Mouse (Mus musculus): ENCODE measurements at regions not wholly inside any gene's neighbourhood (a gene's known extent, or its start where the extent isn't known, plus 50 kb on each side); places are given as distances from the start of the nearest gene placed in this dataset.

DNA sequence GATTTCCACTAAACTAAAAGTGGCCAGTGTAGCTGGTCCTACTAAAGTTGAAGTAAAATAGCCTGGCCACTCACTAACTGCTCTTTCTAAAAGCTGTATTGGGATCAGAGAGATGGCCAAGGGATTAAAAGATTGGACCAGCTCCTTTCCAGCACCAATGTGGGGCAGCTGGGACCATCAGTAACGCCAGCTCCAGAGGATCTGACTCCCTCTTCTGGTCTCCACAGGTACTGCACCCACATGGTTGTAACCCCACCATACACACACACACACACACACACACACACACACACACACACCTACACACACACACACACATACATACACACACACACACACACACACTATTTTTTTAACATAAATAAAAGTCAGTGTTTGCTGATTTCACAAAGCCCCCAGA lies 122.1 kb upstream of the Topaz1 start:
- Histone ChIP-seq H3K4me1 (ENCODE audit: control insufficient read depth, insufficient read depth, low read length) (no peaks in the 10 kb centered on the region), H3K9me3 (replicated peaks; ENCODE audit: control insufficient read depth, low read length) (no peaks in the 10 kb centered on the region), H3K36me3 (ENCODE audit: control insufficient read depth, insufficient read depth) (no peaks in the 10 kb centered on the region), H3K27ac (ENCODE audit: low read length) (no peak overlapping the region), H3K9ac (ENCODE audit: low read length) (no peak overlapping the region), H3K4me2 (ENCODE audit: low read depth, low read length) (no peak overlapping the region), H3K27me3 (ENCODE audit: control insufficient read depth, insufficient read depth, low read length) (peaks cover 10% of the 10 kb centered on the region), H3K4me3 (ENCODE audit: low read length) (no peak overlapping the region)
- WGBS: 88% methylated on average over 1 of the region's 1 CpGs
- no peak for ATAC-seq (replicated peaks; ENCODE audit: extremely low read depth, insufficient read depth, low FRiP score)

DNA sequence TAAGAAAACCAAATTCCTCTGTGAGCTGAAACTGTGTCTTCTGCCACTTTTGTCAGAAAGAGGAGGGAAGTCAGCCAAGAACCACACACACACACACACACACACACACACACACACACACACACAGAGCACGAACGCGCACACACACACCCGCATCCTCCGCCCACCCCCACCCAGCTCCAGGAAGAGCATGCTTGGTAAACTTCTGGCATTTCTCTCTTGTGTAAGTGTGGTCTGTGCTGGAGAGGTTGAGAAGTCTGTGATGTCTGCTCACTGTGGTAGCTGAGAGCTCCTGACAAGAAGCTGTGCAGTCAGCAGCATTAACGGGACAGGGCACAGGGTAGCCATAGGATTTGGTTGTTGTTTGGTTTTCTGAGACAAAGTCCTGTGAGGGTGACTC lies 120.8 kb upstream of the Topaz1 start:
- no peaks in the 10 kb centered on the region for H3K9me3 ChIP-seq (replicated peaks; ENCODE audit: control insufficient read depth, low read length)
- H3K4me2 ChIP-seq (ENCODE audit: low read depth, low read length): no peak overlapping the region
- no peak overlapping the region for H3K9ac ChIP-seq (ENCODE audit: low read length)
- no peak overlapping the region for H3K4me3 ChIP-seq (ENCODE audit: low read length)
- no peak overlapping the region for H3K27ac ChIP-seq (ENCODE audit: low read length)
- H3K4me1 ChIP-seq (ENCODE audit: control insufficient read depth, insufficient read depth, low read length): no peaks in the 10 kb centered on the region
- no peak for ATAC-seq (replicated peaks; ENCODE audit: extremely low read depth, insufficient read depth, low FRiP score)
- H3K36me3 ChIP-seq (ENCODE audit: control insufficient read depth, insufficient read depth): no peaks in the 10 kb centered on the region
- peaks cover 11% of the 10 kb centered on the region for H3K27me3 ChIP-seq (ENCODE audit: control insufficient read depth, insufficient read depth, low read length)
- 64% methylated on average over 6 of the region's 6 CpGs for WGBS

DNA sequence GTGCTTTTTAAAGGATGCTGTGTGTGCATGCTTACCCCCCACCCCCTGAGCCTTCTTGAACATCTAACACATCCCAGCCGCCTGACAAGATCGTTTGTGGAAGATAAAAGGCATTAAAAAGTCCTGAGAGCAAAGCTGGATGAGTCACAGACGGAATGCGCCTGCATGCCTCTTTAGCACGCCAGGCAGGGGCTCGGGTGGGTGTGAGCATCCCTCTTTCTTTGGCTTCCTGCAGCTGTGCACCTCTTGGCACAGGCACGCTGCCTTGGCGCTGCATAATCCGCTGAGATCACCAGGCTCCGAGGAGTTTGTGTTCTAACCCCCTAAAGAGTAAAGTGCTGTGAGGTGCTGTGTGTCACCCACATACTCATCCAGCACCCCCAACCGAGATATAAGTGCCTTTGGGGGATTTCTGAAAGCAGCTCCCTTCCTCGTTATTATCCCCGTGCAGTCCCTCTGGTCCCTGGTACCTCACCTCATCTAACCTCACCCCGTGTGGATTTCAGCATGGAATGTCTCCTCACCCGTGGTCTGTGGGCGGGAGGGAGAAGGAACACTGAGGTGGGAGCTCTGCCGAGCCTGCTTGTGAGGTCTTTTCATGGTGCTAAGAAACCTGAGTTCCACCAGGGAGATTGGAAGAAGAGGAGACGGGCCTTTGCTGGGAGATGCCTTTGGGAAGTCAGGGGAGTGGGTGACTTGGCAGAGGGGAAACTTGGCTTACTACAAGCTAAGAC lies 117.8 kb upstream of the Topaz1 start:
- Histone ChIP-seq H3K27ac (ENCODE audit: low read length) (no peak overlapping the region), H3K4me1 (ENCODE audit: control insufficient read depth, insufficient read depth, low read length) (no peaks in the 10 kb centered on the region), H3K4me3 (ENCODE audit: low read length) (no peak overlapping the region), H3K9ac (ENCODE audit: low read length) (no peak overlapping the region), H3K27me3 (ENCODE audit: control insufficient read depth, insufficient read depth, low read length) (peaks cover 13% of the 10 kb centered on the region), H3K36me3 (ENCODE audit: control insufficient read depth, insufficient read depth) (no peaks in the 10 kb centered on the region), H3K9me3 (replicated peaks; ENCODE audit: control insufficient read depth, low read length) (no peaks in the 10 kb centered on the region), H3K4me2 (ENCODE audit: low read depth, low read length) (no peak overlapping the region)
- WGBS: 14% methylated on average over 18 of the region's 18 CpGs
- no peak for ATAC-seq (replicated peaks; ENCODE audit: extremely low read depth, insufficient read depth, low FRiP score)

DNA sequence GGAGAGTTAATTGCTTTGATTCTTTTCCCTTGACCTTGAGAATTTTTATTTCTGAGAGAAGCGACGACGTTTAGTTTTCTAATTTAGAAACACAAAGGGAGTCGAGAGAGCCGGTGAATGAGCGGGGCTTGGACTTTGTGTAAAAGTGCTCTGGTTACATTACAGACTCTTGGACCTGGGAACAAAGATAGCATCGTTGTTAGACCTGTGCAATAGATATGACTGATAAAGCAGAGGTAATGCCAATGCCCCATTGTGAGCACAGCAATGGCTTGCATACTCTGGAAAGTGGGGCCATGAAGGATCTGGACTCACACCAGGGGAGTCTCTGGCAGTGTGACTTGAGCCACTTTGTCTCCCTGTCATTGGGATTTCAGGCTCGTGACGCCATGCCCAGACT lies 115.4 kb upstream of the Topaz1 start:
- H3K4me1 ChIP-seq (ENCODE audit: control insufficient read depth, insufficient read depth, low read length): no peaks in the 10 kb centered on the region
- H3K27ac ChIP-seq (ENCODE audit: low read length): no peak overlapping the region
- no peaks in the 10 kb centered on the region for H3K36me3 ChIP-seq (ENCODE audit: control insufficient read depth, insufficient read depth)
- no peak overlapping the region for H3K9ac ChIP-seq (ENCODE audit: low read length)
- H3K4me2 ChIP-seq (ENCODE audit: low read depth, low read length): no peak overlapping the region
- no peak for ATAC-seq (replicated peaks; ENCODE audit: extremely low read depth, insufficient read depth, low FRiP score)
- 75% methylated on average over 9 of the region's 9 CpGs for WGBS
- H3K27me3 ChIP-seq (ENCODE audit: control insufficient read depth, insufficient read depth, low read length): peaks cover 13% of the 10 kb centered on the region
- no peaks in the 10 kb centered on the region for H3K9me3 ChIP-seq (replicated peaks; ENCODE audit: control insufficient read depth, low read length)
- H3K4me3 ChIP-seq (ENCODE audit: low read length): no peak overlapping the region

DNA sequence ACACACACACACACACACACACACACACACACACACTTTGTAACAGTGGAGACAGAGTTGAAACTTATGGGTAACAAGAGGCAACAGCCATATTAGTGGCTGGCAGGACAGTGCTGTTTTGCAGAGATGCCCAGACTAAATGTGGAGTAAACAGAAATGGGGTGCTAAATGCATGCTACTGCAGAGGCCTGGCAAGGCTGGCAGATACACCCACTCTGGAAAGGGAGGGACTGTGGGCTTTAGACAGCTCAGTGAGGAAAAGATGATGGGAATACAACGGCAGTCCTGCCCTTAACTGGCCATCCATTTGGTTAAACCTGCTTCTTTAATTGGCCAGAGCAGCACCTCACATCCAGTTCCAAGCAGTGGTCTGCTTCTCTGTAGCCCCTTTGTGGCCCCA lies 113.7 kb upstream of the Topaz1 start:
- no peak overlapping the region for H3K4me2 ChIP-seq (ENCODE audit: low read depth, low read length)
- H3K4me1 ChIP-seq (ENCODE audit: control insufficient read depth, insufficient read depth, low read length): no peaks in the 10 kb centered on the region
- H3K9ac ChIP-seq (ENCODE audit: low read length): no peak overlapping the region
- H3K27me3 ChIP-seq (ENCODE audit: control insufficient read depth, insufficient read depth, low read length): peaks cover 16% of the 10 kb centered on the region
- no peaks in the 10 kb centered on the region for H3K9me3 ChIP-seq (replicated peaks; ENCODE audit: control insufficient read depth, low read length)
- ATAC-seq (replicated peaks; ENCODE audit: extremely low read depth, insufficient read depth, low FRiP score): no peak
- H3K36me3 ChIP-seq (ENCODE audit: control insufficient read depth, insufficient read depth): no peaks in the 10 kb centered on the region
- 75% methylated on average over 1 of the region's 1 CpGs for WGBS
- H3K4me3 ChIP-seq (ENCODE audit: low read length): no peak overlapping the region
- no peak overlapping the region for H3K27ac ChIP-seq (ENCODE audit: low read length)

DNA sequence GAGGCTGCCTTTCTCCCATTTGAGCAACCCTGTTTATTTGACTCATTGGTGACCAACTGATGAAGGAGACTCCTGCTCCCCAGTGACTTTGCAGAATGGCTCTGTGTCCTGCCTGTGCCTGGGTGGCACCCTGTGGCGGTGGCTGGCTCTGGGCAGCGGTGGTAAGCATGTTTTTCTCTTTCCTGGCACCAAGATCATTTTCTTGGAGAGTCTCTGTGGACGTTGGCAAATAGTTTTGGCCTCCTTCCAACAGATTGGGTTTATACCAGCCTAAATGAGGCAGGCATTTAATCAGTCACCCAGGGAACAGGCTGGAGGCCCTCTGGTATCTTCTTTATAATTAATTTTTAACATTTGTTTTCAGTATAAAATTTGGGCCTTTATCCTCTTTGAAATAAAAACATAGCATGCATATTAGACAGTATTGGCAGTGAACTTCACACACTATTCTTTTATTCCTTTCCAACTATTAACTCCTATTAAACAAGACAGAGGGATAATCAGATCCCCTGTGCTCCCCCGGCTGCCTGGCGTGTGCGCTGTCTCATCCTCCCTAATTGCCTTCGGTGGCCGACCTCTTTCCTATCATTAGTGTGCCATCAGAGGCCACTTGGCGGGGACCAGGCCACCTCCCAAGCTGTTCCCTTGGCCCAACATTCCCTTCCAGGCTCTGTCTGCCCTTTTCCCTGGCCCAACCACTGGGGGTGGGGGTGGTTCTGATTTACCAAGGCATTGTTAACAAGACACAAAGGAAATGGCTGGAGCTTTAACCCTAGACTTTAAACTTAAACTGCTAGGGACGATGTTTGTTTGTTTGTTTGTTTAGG lies 111.8 kb upstream of the Topaz1 start:
- H3K4me3 ChIP-seq (ENCODE audit: low read length): no peak overlapping the region
- no peak overlapping the region for H3K27ac ChIP-seq (ENCODE audit: low read length)
- WGBS: 54% methylated on average over 10 of the region's 10 CpGs
- no peak overlapping the region for H3K4me2 ChIP-seq (ENCODE audit: low read depth, low read length)
- no peaks in the 10 kb centered on the region for H3K4me1 ChIP-seq (ENCODE audit: control insufficient read depth, insufficient read depth, low read length)
- ATAC-seq (replicated peaks; ENCODE audit: extremely low read depth, insufficient read depth, low FRiP score): no peak
- no peak overlapping the region for H3K9ac ChIP-seq (ENCODE audit: low read length)
- peaks cover 6% of the 10 kb centered on the region; the same call in 1 of the 2 replicates for H3K27me3 ChIP-seq (ENCODE audit: control insufficient read depth, insufficient read depth, low read length)
- H3K9me3 ChIP-seq (replicated peaks; ENCODE audit: control insufficient read depth, low read length): no peaks in the 10 kb centered on the region
- H3K36me3 ChIP-seq (ENCODE audit: control insufficient read depth, insufficient read depth): no peaks in the 10 kb centered on the region

DNA sequence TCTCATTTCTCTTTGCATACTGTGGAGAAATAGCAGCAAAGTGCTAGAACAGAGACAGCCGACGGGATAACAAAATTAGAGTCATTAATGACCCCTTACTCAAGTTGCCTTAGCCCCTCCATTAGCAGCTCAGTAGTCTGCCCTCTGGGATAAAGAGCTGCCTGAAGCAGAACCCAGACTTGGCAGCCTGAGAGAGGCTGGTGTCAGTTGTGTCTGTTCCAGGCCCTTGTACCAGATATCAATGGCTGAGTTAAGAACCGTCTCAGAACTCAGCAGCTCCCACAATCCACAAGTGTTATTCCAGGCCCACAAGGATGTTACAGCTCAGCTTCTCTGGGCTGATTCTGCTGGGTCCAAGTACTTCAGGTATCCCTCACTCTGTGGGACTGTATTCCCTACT lies 109.6 kb upstream of the Topaz1 start:
- WGBS: 41% methylated on average over 3 of the region's 3 CpGs
- no peak overlapping the region for H3K9ac ChIP-seq (ENCODE audit: low read length)
- no peak overlapping the region for H3K27ac ChIP-seq (ENCODE audit: low read length)
- no peaks in the 10 kb centered on the region for H3K9me3 ChIP-seq (replicated peaks; ENCODE audit: control insufficient read depth, low read length)
- no peak for ATAC-seq (replicated peaks; ENCODE audit: extremely low read depth, insufficient read depth, low FRiP score)
- no peaks in the 10 kb centered on the region for H3K36me3 ChIP-seq (ENCODE audit: control insufficient read depth, insufficient read depth)
- no peaks in the 10 kb centered on the region for H3K4me1 ChIP-seq (ENCODE audit: control insufficient read depth, insufficient read depth, low read length)
- no peak overlapping the region for H3K4me3 ChIP-seq (ENCODE audit: low read length)
- 0 out of 2 replicates have a peak, but pooled peaks cover 4% of the 10 kb centered on the region for H3K27me3 ChIP-seq (ENCODE audit: control insufficient read depth, insufficient read depth, low read length)
- no peak overlapping the region for H3K4me2 ChIP-seq (ENCODE audit: low read depth, low read length)

DNA sequence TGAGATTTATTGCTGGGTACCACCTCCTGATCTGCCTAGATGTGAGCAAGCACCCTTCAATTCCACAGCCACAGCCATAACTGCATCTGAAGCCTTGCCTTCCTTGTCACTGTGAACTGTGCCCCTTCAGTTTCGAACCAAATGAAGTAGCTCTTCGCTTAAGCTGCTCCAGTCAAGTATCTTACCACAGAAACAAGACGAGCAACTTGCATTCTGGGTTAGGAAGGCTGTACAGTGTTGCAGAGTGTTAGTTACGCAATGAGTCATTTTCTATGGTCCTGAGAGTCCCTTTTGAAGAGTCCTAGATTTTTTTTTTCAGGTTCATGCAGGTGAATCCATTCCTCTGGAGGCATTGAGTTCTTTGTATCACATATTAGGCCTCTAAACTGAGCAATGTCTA lies 107.9 kb upstream of the Topaz1 start:
- 76% methylated on average over 4 of the region's 4 CpGs for WGBS

DNA sequence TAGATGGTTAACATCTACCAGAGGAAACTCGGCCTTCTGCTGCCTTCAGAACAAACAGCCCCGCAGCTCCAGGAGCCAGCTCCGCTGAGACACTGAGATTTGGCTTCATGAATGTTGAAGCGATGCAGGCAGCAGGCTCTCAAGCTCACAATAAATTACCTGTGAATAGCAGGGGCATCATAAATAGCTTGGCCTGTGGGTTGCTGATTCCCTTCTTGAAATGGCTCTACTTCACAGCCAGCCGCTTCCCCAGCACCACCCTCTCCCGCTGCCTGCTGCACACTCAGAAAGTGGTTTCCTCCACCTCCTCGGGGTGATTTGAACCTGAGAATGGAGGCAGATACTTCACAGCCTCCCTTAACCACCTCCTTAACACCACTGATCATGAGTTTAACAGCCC lies 104.2 kb upstream of the Topaz1 start:
- WGBS: 47% methylated on average over 7 of the region's 7 CpGs
- H3K27me3 ChIP-seq (ENCODE audit: control insufficient read depth, insufficient read depth, low read length): peaks cover 6% of the 10 kb centered on the region; the same call in 1 of the 2 replicates
- no peak overlapping the region for H3K4me2 ChIP-seq (ENCODE audit: low read depth, low read length)
- no peak overlapping the region for H3K9ac ChIP-seq (ENCODE audit: low read length)
- no peak overlapping the region for H3K27ac ChIP-seq (ENCODE audit: low read length)
- H3K4me1 ChIP-seq (ENCODE audit: control insufficient read depth, insufficient read depth, low read length): no peaks in the 10 kb centered on the region
- H3K4me3 ChIP-seq (ENCODE audit: low read length): no peak overlapping the region
- H3K9me3 ChIP-seq (replicated peaks; ENCODE audit: control insufficient read depth, low read length): no peaks in the 10 kb centered on the region
- no peaks in the 10 kb centered on the region for H3K36me3 ChIP-seq (ENCODE audit: control insufficient read depth, insufficient read depth)
- no peak for ATAC-seq (replicated peaks; ENCODE audit: extremely low read depth, insufficient read depth, low FRiP score)

More for the DNA sequence above, 107.9 kb upstream of the Topaz1 start:
- no peak overlapping the region for H3K9ac ChIP-seq (ENCODE audit: low read length)
- H3K4me2 ChIP-seq (ENCODE audit: low read depth, low read length): no peak overlapping the region
- H3K4me3 ChIP-seq (ENCODE audit: low read length): no peak overlapping the region
- no peak overlapping the region for H3K27ac ChIP-seq (ENCODE audit: low read length)
- H3K4me1 ChIP-seq (ENCODE audit: control insufficient read depth, insufficient read depth, low read length): no peaks in the 10 kb centered on the region
- no peaks in the 10 kb centered on the region for H3K9me3 ChIP-seq (replicated peaks; ENCODE audit: control insufficient read depth, low read length)
- H3K36me3 ChIP-seq (ENCODE audit: control insufficient read depth, insufficient read depth): no peaks in the 10 kb centered on the region
- peaks cover 6% of the 10 kb centered on the region; the same call in 1 of the 2 replicates for H3K27me3 ChIP-seq (ENCODE audit: control insufficient read depth, insufficient read depth, low read length)
- ATAC-seq (replicated peaks; ENCODE audit: extremely low read depth, insufficient read depth, low FRiP score): no peak
